Mouse (Mus musculus) myocyte (in vitro differentiated cells): ENCODE measurements at regions not wholly inside any gene's neighbourhood (a gene's known extent, or its start where the extent isn't known, plus 50 kb on each side); places are given as distances from the start of the nearest gene placed in this dataset.

ENCODE experiments used
- CEBPB ChIP-seq: IDR thresholded peaks from 2 replicates; pipeline ENCODE4 v1.6.1; 2011; ENCODE audit warnings: mild to moderate bottlenecking, moderate library complexity; ENCODE audit not compliant: poor library complexity, insufficient read depth, severe bottlenecking
- MAX ChIP-seq: IDR thresholded peaks from one replicate; pipeline ENCODE4 v1.6.1; 2011; ENCODE audit warnings: low read depth, mild to moderate bottlenecking, control low read depth
- MYOG ChIP-seq, 3 experiments: IDR thresholded peaks; one replicate each; pipeline ENCODE4 v1.6.1; 2011; ENCODE audit warnings: control low read depth in 2 of 3, low read depth in 2 of 3, mild to moderate bottlenecking in 2 of 3; ENCODE audit not compliant: insufficient read length in 2 of 3, control insufficient read depth in 1 of 3, insufficient read depth in 1 of 3
- POLR2A ChIP-seq: IDR thresholded peaks from one replicate; pipeline ENCODE4 v1.6.1; 2011; ENCODE audit warnings: low read depth, mild to moderate bottlenecking, control low read depth, moderate library complexity; ENCODE audit not compliant: insufficient read length
- POLR2AphosphoS2 ChIP-seq: IDR thresholded peaks from one replicate; pipeline ENCODE4 v1.6.1; 2011; ENCODE audit warnings: low read depth, control low read depth; ENCODE audit not compliant: insufficient read length
- REST ChIP-seq: IDR thresholded peaks from one replicate; pipeline ENCODE4 v1.6.1; 2011; ENCODE audit warnings: mild to moderate bottlenecking, control low read depth, moderate library complexity; ENCODE audit not compliant: insufficient read depth, insufficient read length
- SRF ChIP-seq: IDR thresholded peaks from one replicate; pipeline ENCODE4 v1.6.1; 2011; ENCODE audit warnings: low read depth; ENCODE audit not compliant: control insufficient read depth, insufficient read length
- TCF12 ChIP-seq: IDR thresholded peaks from one replicate; pipeline ENCODE4 v1.6.1; 2011; ENCODE audit warnings: mild to moderate bottlenecking, control low read depth; ENCODE audit not compliant: poor library complexity, insufficient read depth, severe bottlenecking
- USF1 ChIP-seq: IDR thresholded peaks from one replicate; pipeline ENCODE4 v1.6.1; 2011; ENCODE audit warnings: low read depth, mild to moderate bottlenecking, control low read depth, moderate library complexity

DNA sequence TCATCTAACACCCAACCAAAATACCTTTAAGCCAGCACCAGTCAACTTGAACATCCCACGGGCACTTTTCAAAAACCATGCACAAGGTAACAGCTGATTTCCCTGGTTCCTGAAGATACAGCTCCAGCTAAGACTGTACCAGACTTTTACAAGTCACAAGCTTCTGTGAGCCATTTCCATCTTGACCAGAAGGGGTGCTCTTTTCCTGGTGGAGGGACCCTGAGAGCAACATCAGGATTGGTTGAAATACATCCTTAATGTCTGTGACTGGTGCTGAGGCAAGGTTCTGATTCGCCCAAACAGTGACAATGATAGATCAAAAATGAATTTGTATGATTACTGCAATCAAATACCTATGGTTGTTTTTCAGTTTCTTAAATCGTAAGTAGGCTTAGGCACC lies 71.0 kb upstream of the Sptlc3 start:
- no peak for TF ChIP-seq USF1
- TF ChIP-seq POLR2A, result no peak
- no peak for TF ChIP-seq REST
- no peak for TF ChIP-seq TCF12
- TF ChIP-seq SRF, result no peak
- no peak for TF ChIP-seq CEBPB
- no peak for TF ChIP-seq POLR2AphosphoS2
- TF ChIP-seq MAX, result no peak
- no peak for TF ChIP-seq MYOG (IDR thresholded peaks at IDR 0.05; ENCODE audit: control insufficient read depth in 1 of 3, insufficient read depth in 1 of 3, insufficient read length in 2 of 3, low read depth in 2 of 3)
